Mouse (Mus musculus) midbrain, embryonic 11.5 days (tissue): Measurements from ENCODE around the gene Slc7a11. TPM values are rescaled to one million over a fixed set of nuclear protein-coding genes. Genes with fewer than 3 reads are reported as not detected.

Source experiments
- ATAC-seq: fragments of 200-750 bp; cut with Nextera tagmentation; 2 replicates; pipeline ENCODE4 v1.8.0; 2017; ENCODE audit warnings: moderate TSS enrichment, moderate library complexity; ENCODE audit not compliant: low FRiP score
- DNase-seq: peaks from one replicate; pipeline ENCODE4 v3.0.0; 2015; ENCODE audit warnings: low spot score; ENCODE audit errors: missing footprints
- H3K27ac ChIP-seq: fragments of 300-500 bp; sonication (generic); 2 replicates; pipeline ENCODE4 v1.5.1; 2014; ENCODE audit warnings: low read depth, low read length
- H3K27me3 ChIP-seq: fragments of 300-500 bp; sonication (generic); 2 replicates; pipeline ENCODE4 v1.6.1; 2014; ENCODE audit warnings: mild to moderate bottlenecking, low read length, moderate library complexity, mixed read lengths; ENCODE audit not compliant: control insufficient read depth, insufficient read depth
- H3K36me3 ChIP-seq: fragments of 300-500 bp; sonication (generic); 2 replicates; pipeline ENCODE4 v1.6.1; 2014; ENCODE audit warnings: mild to moderate bottlenecking, low read length, moderate library complexity, mixed read lengths; ENCODE audit not compliant: control insufficient read depth, insufficient read depth
- H3K4me1 ChIP-seq: fragments of 300-500 bp; sonication (generic); 2 replicates; pipeline ENCODE4 v1.6.1; 2014; ENCODE audit warnings: low read length; ENCODE audit not compliant: control insufficient read depth, insufficient read depth
- H3K4me2 ChIP-seq: fragments of 300-500 bp; sonication (generic); 2 replicates; pipeline ENCODE4 v1.6.1; 2014; ENCODE audit warnings: mild to moderate bottlenecking, moderate library complexity
- H3K4me3 ChIP-seq: fragments of 300-500 bp; sonication (generic); 2 replicates; pipeline ENCODE4 v1.5.1; 2014; ENCODE audit warnings: low read depth, low read length
- H3K9ac ChIP-seq: fragments of 300-500 bp; sonication (generic); 2 replicates; pipeline ENCODE4 v1.6.1; 2014; ENCODE audit warnings: low read length
- H3K9me3 ChIP-seq: fragments of 300-500 bp; sonication (generic); 2 replicates; pipeline ENCODE4 v1.6.1; 2016; ENCODE audit warnings: low read length; ENCODE audit not compliant: control insufficient read depth
- WGBS: fragments of 180-500 bp; shearing (Covaris S2); extraction: QIAGEN DNeasy Blood & Tissue Kit; methylation state at CpG from one replicate; pipeline ENCODE4 v1.1.7; 2014; 5-methylcytosine and 5-hydroxymethylcytosine counted together
- polyA plus RNA-seq: library from polyadenylated mRNA; unstranded; fragments of >200 nt; fragmentation: Nextera tagmentation; extraction: Ambion mirVana; gene quantifications from 2 replicates; pipeline ENCODE4 v1.2.1, GENCODE M21; 2014

Gene Slc7a11
- polyA plus RNA-seq, 1 experiment from 2014 or later, result 0.96 TPM

GRCm38 (mm10) chr3:50344411-50344810, 99.0 kb downstream of the Slc7a11 start:
- Histone ChIP-seq H3K27ac (no peak overlapping the region), H3K4me2 (no peak overlapping the region), H3K36me3 (no peaks in the 10 kb centered on the region), H3K27me3 (no peaks in the 10 kb centered on the region), H3K4me3 (no peak overlapping the region), H3K9me3 (no peaks in the 10 kb centered on the region), H3K4me1 (no peaks in the 10 kb centered on the region), H3K9ac (no peak overlapping the region)
- 91% methylated on average over 1 of the region's 1 CpGs for WGBS
- no peak for ATAC-seq
- DNase-seq, result no peak

DNA sequence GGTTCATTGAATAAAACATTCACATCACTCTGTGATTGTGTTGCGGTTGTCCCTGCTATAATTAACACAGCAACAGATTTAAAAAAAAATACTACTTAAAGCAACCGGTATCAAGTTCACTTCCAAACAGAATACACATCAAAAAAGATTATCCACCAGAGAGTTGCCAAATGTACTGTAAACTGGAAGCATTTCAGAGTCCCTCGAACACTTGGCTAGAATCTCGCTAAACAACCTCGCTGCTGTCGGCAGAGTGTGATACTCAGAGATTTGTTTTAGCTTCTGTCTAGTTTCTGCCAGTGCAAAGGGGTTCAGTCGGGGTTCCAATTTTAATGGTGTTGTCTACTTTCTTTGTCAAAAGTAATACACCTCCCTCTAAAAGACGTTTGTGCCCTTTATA, 118.9 kb downstream of the Slc7a11 start:
- Histone ChIP-seq H3K9ac (no peak overlapping the region), H3K4me3 (no peak overlapping the region), H3K27ac (no peak overlapping the region), H3K36me3 (no peaks in the 10 kb centered on the region), H3K9me3 (no peaks in the 10 kb centered on the region), H3K4me2 (no peak overlapping the region), H3K27me3 (no peaks in the 10 kb centered on the region), H3K4me1 (no peaks in the 10 kb centered on the region)
- no peak for ATAC-seq
- DNase-seq, result no peak
- 83% methylated on average over 8 of the region's 8 CpGs for WGBS

DNA sequence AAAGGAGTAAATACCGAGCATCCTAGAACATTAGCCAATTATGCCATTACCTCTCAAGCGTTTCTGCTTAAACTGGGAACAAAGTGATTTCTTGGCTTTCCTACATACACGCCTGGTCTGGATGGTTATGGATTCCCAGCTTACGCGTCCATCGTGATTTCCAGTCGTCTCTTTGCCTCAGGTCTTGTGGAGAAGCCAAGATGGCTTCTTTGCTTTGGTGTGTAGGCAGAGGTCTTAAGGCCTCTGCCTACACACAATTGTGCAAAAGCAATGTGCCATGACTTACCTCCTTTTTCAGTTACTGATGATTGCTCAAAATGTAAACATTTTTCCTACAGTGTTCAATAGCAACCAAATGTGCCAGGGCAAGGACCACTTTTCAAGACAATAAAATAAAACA, 119.5 kb downstream of the Slc7a11 start:
- H3K9ac ChIP-seq, result no peak overlapping the region
- H3K27me3 ChIP-seq, result no peaks in the 10 kb centered on the region
- H3K27ac ChIP-seq, result no peak overlapping the region
- DNase-seq, result no peak
- no peak overlapping the region for H3K4me3 ChIP-seq
- no peak for ATAC-seq
- no peaks in the 10 kb centered on the region for H3K4me1 ChIP-seq
- no peak overlapping the region for H3K4me2 ChIP-seq
- no peaks in the 10 kb centered on the region for H3K9me3 ChIP-seq
- H3K36me3 ChIP-seq, result no peaks in the 10 kb centered on the region
- WGBS, result 92% methylated on average over 7 of the region's 7 CpGs

DNA sequence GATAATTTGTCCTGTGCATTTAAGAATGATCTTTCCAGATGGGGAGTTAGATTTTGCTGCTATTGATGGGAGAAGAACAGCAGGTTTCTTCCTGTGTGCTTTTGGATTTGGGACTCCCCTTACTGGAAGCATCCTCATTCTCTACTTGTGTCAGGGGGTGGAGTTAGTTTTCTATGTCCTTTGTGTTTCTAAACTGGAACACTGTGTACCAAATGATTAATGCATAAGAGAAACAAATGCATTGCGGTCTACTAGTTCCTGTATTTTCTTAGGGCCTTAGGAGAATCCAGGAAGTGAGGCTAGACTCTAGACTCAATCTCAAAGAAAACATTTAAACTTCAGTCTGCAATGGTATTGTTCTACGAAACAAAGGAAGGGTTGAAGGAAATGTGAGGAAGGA, 122.6 kb downstream of the Slc7a11 start:
- WGBS, result 85% methylated on average over 2 of the region's 2 CpGs
- ATAC-seq, result no peak

DNA sequence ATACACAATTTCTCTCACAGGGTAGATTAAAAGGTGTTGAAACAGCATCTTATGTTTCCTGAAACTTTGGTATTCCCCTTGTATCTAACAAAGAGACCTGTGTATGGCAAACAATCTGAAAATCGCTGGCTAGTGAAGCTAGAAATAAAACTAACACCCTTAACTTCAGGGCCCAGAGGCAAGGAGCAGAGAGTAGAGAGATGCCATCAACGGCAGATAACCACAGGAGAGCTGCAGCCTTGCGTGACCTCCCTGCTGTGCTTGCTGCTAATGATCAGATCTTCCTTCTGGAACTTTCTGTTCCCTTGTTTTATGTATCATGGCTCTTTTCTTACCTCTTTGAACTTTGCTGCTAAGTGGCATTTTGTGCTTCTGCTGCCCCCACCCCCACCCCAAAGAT, 125.3 kb downstream of the Slc7a11 start:
- H3K27ac ChIP-seq, result no peak overlapping the region
- no peaks in the 10 kb centered on the region for H3K36me3 ChIP-seq
- ATAC-seq (no peak), DNase-seq (no peak)
- 56% methylated on average over 3 of the region's 3 CpGs for WGBS
- no peak overlapping the region for H3K9ac ChIP-seq
- H3K9me3 ChIP-seq, result no peaks in the 10 kb centered on the region
- no peak overlapping the region for H3K4me2 ChIP-seq
- H3K27me3 ChIP-seq, result no peaks in the 10 kb centered on the region
- no peaks in the 10 kb centered on the region for H3K4me1 ChIP-seq
- no peak overlapping the region for H3K4me3 ChIP-seq

More for the DNA sequence above, 122.6 kb downstream of the Slc7a11 start:
- no peaks in the 10 kb centered on the region for H3K36me3 ChIP-seq
- H3K4me2 ChIP-seq, result no peak overlapping the region
- H3K9ac ChIP-seq, result no peak overlapping the region
- H3K27ac ChIP-seq, result no peak overlapping the region
- DNase-seq, result no peak
- H3K27me3 ChIP-seq, result no peaks in the 10 kb centered on the region
- H3K4me1 ChIP-seq, result no peaks in the 10 kb centered on the region
- no peaks in the 10 kb centered on the region for H3K9me3 ChIP-seq
- no peak overlapping the region for H3K4me3 ChIP-seq

- Histone ChIP-seq H3K9ac (no peak overlapping the region), H3K4me1 (no peaks in the 10 kb centered on the region), H3K4me2 (no peak overlapping the region), H3K4me3 (no peak overlapping the region), H3K36me3 (no peaks in the 10 kb centered on the region), H3K9me3 (no peaks in the 10 kb centered on the region), H3K27ac (no peak overlapping the region), H3K27me3 (no peaks in the 10 kb centered on the region)
- 68% methylated on average over 3 of the region's 3 CpGs for WGBS
- DNase-seq (no peak), ATAC-seq (no peak)
These were observed 129.6 kb downstream of the Slc7a11 start for GRCm38 (mm10) chr3:50313816-50314215.

- Histone ChIP-seq H3K27me3 (no peaks in the 10 kb centered on the region), H3K4me1 (no peaks in the 10 kb centered on the region), H3K36me3 (no peaks in the 10 kb centered on the region), H3K4me2 (no peak overlapping the region), H3K9ac (no peak overlapping the region), H3K9me3 (no peaks in the 10 kb centered on the region), H3K4me3 (no peak overlapping the region), H3K27ac (no peak overlapping the region)
- DNase-seq, result no peak
- 88% methylated on average over 14 of the region's 14 CpGs for WGBS
- ATAC-seq, result no peak
These were observed 135.8 kb downstream of the Slc7a11 start for GRCm38 (mm10) chr3:50307339-50308327.

- DNase-seq (no peak), ATAC-seq (no peak)
- Histone ChIP-seq H3K9me3 (no peaks in the 10 kb centered on the region), H3K4me1 (no peaks in the 10 kb centered on the region), H3K27ac (no peak overlapping the region), H3K27me3 (no peaks in the 10 kb centered on the region), H3K4me3 (no peak overlapping the region), H3K4me2 (no peak overlapping the region), H3K36me3 (no peaks in the 10 kb centered on the region), H3K9ac (no peak overlapping the region)
- 83% methylated on average over 8 of the region's 8 CpGs for WGBS
These were observed 137.1 kb downstream of the Slc7a11 start for GRCm38 (mm10) chr3:50306334-50306733.

- no peaks in the 10 kb centered on the region for H3K9me3 ChIP-seq
- ATAC-seq, result no peak
- no peak for DNase-seq
- WGBS, result 49% methylated on average over 4 of the region's 4 CpGs
- no peak overlapping the region for H3K9ac ChIP-seq
- H3K27ac ChIP-seq, result no peak overlapping the region
- no peak overlapping the region for H3K4me3 ChIP-seq
- no peaks in the 10 kb centered on the region for H3K27me3 ChIP-seq
- no peak overlapping the region for H3K4me2 ChIP-seq
- H3K36me3 ChIP-seq, result no peaks in the 10 kb centered on the region
- no peaks in the 10 kb centered on the region for H3K4me1 ChIP-seq
These were observed 139.3 kb downstream of the Slc7a11 start for GRCm38 (mm10) chr3:50304137-50304536.
